Mouse (Mus musculus): ENCODE data around the gene Cct7.

GRCm38 (mm10) chr6:85501571-85502102 is 50.3 kb downstream of the Cct7 start:
- TF ChIP-seq CTCF (IDR thresholded peaks at IDR 0.05; ENCODE audit: borderline replicate concordance, control insufficient read depth, extremely low read depth, insufficient read depth, low read length, poor library complexity) = no peak
- TF ChIP-seq POLR2A (IDR thresholded peaks at IDR 0.05; ENCODE audit: control insufficient read depth, extremely low read depth, insufficient read depth, low read length, poor library complexity) = no peak

Data from thymus, adult 2 months (tissue).